Mouse (Mus musculus) forebrain, embryonic 10.5 days (tissue): ENCODE measurements around the gene Erbb4. TPM values are rescaled to one million over a fixed set of nuclear protein-coding genes. Genes with fewer than 3 reads are reported as not detected.
"Not testable (repeated sequence)": the region's sequence is repeated elsewhere in the genome, so short reads cannot be mapped to it uniquely, and the experiment has no call there.

ENCODE experiments used
- DNase-seq: peaks from one replicate; pipeline ENCODE4 v3.0.0-alpha.2; 2017; ENCODE audit warnings: low spot score; ENCODE audit errors: extremely low spot score
- H3K27ac ChIP-seq: fragments of 300-500 bp; sonication (generic); 2 replicates; pipeline ENCODE4 v1.5.1; 2016; ENCODE audit warnings: mild to moderate bottlenecking
- H3K27me3 ChIP-seq: fragments of 300-500 bp; sonication (generic); 2 replicates; pipeline ENCODE4 v1.6.1; 2016; ENCODE audit warnings: mild to moderate bottlenecking; ENCODE audit not compliant: poor library complexity, severe bottlenecking
- H3K36me3 ChIP-seq: fragments of 300-500 bp; sonication (generic); replicated peaks from 2 replicates; pipeline ENCODE4 v1.6.1; 2016; ENCODE audit warnings: mild to moderate bottlenecking, moderate library complexity
- H3K4me1 ChIP-seq: fragments of 300-500 bp; sonication (generic); 2 replicates; pipeline ENCODE4 v1.6.1; 2016
- H3K4me3 ChIP-seq: fragments of 300-500 bp; sonication (generic); 2 replicates; pipeline ENCODE4 v1.5.1; 2016; ENCODE audit warnings: mild to moderate bottlenecking, moderate library complexity
- H3K9me3 ChIP-seq: fragments of 300-500 bp; sonication (generic); 2 replicates; pipeline ENCODE4 v1.6.1; 2016; ENCODE audit warnings: mild to moderate bottlenecking, moderate library complexity
- WGBS: fragments of 180-500 bp; shearing (Covaris S2); methylation state at CpG from one replicate; pipeline ENCODE4 v1.1.7; 2016; 5-methylcytosine and 5-hydroxymethylcytosine counted together
- polyA plus RNA-seq: library from polyadenylated mRNA; unstranded; fragments of >200 nt; fragmentation: Nextera tagmentation; extraction: Ambion mirVana; gene quantifications from 2 replicates; pipeline ENCODE4 v1.2.1, GENCODE M21; 2016

The Erbb4 gene
- polyA plus RNA-seq, 1 experiment from 2014 or later, result 2.2 TPM

DNA sequence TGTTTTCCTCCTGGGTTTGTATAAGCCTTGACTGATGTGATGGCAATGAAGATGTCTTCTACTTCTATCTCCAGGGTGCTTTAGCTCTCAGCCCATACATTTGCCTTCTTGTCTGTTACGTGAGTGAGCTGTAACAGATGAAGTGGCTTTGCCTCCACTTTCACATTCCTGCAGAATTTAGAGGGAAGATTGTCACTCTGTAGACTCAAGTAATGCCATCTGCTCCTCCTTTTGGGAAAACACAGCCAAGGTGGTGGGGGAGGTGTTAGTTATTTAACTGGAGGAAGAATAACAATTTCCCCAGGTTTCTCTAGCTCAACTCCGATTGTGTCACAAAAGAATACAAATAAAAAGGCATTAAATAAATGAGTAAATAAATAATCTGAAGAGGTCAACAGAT is 301.1 kb downstream of the Erbb4 start:
- Histone ChIP-seq H3K4me1 (no peaks in the 10 kb centered on the region), H3K36me3 (no peaks in the 10 kb centered on the region), H3K27me3 (no peaks in the 10 kb centered on the region), H3K27ac (no peak overlapping the region), H3K9me3 (no peaks in the 10 kb centered on the region), H3K4me3 (no peak overlapping the region)
- WGBS, result 83% methylated on average over 2 of the region's 2 CpGs
- DNase-seq, result no peak

GRCm38 (mm10) chr1:68787409-68788015 is 320.3 kb downstream of the Erbb4 start:
- Histone ChIP-seq H3K4me3 (no peak overlapping the region), H3K27me3 (no peaks in the 10 kb centered on the region), H3K9me3 (no peaks in the 10 kb centered on the region), H3K4me1 (no peaks in the 10 kb centered on the region), H3K36me3 (no peaks in the 10 kb centered on the region), H3K27ac (no peak overlapping the region)
- DNase-seq, result no peak
- WGBS, result 80% methylated on average over 4 of the region's 4 CpGs

- no peaks in the 10 kb centered on the region for H3K9me3 ChIP-seq
- H3K27me3 ChIP-seq, result no peaks in the 10 kb centered on the region
- H3K36me3 ChIP-seq, result no peaks in the 10 kb centered on the region
- no peak overlapping the region for H3K27ac ChIP-seq
- no peak for DNase-seq
- no peak overlapping the region for H3K4me3 ChIP-seq
- WGBS, result 40% methylated on average over 2 of the region's 2 CpGs
- H3K4me1 ChIP-seq, result peaks cover 14% of the 10 kb centered on the region
These were observed 327.2 kb downstream of the Erbb4 start for GRCm38 (mm10) chr1:68780653-68781052.

DNA sequence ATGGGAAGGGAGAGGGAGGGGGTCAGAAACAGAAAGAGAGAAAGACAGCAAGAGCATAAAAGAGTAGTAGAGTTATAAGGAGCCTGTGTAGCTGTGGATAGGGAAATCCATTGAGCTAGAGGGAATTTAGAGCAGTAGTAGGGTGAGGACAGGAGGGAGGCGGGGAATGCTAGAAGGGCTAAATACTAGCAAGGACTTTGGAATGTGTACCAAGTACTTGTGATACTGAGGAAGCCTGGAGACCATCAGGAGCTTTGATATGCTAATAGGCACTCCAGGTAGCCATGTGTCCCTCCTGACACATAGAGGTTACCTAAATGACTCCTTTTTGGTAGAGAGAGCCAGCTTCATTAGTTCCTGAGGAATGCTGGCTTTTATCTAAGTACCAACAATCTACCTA is 327.8 kb downstream of the Erbb4 start:
- Histone ChIP-seq H3K36me3 (no peaks in the 10 kb centered on the region), H3K4me3 (no peak overlapping the region), H3K27ac (no peak overlapping the region; the same call in 1 of the 2 replicates), H3K4me1 (peaks cover 14% of the 10 kb centered on the region), H3K27me3 (no peaks in the 10 kb centered on the region), H3K9me3 (no peaks in the 10 kb centered on the region)
- DNase-seq, result no peak
- 82% methylated on average over 1 of the region's 1 CpGs for WGBS

- not testable (repeated sequence) for H3K4me1 ChIP-seq, H3K4me3 ChIP-seq, H3K27ac ChIP-seq, H3K9me3 ChIP-seq, H3K36me3 ChIP-seq, H3K27me3 ChIP-seq, DNase-seq
These were observed 341.8 kb downstream of the Erbb4 start for GRCm38 (mm10) chr1:68766095-68766494.

DNA sequence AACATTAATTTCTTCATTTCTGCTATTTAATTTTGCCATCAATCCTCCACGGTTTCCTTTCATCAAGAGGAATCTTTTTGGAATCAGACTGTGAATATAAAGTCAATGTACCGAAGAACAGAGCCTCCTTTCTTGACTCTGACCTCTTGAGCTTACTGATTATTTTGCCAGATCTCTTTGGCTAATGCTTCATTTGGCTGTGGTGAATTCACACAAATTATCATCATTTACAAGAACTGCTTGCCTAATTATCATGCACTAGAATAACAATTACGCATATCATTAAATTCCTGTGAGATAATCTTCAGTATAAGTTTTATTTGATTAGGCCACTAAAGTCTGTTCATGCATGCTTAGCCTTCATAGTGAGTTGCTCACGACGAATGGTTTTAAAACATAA is 345.4 kb downstream of the Erbb4 start:
- H3K27me3 ChIP-seq, result no peaks in the 10 kb centered on the region
- H3K9me3 ChIP-seq, result no peaks in the 10 kb centered on the region
- no peaks in the 10 kb centered on the region for H3K4me1 ChIP-seq
- DNase-seq, result no peak
- WGBS, result 91% methylated on average over 5 of the region's 5 CpGs
- no peak overlapping the region for H3K4me3 ChIP-seq
- no peak overlapping the region for H3K27ac ChIP-seq
- no peaks in the 10 kb centered on the region for H3K36me3 ChIP-seq

DNA sequence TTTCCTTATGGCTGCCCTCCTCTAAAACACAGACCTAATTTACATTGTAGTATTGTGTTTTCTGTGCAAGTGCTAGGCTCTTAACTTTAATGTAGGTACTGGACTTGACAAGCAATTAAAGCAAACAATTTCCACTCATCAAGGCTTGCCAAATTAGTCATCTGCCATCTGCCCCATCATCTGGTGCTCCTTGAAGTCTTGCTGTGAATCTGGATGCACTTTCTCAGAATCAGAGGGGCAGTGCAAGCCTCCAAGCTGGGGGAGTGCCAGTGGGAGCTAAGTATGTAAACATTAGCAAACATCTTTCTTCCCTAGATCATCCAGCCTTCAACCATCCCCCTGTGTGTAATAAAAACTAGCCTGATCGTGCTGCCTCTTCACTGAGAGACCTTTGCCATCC is 358.9 kb downstream of the Erbb4 start:
- WGBS, result 76% methylated on average over 1 of the region's 1 CpGs
- H3K9me3 ChIP-seq, result no peaks in the 10 kb centered on the region

DNA sequence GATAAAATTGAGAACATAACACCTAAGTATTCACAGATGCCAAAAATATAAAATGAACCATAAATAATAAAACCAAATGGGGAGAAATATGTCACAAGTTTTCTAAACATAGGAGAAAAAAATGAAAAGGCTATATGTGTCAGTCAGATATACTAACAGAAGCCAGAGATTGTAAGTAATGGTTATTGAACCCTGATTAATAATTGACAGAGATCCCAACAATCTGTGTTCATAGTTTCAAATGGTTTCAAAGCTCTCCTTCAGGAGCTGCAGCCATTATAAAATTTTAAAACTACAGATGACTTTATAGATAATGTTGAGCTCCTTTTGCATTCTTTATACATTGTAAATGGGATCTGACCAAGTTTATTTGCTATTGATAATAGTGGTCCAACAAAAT is 426.4 kb downstream of the Erbb4 start:
- Histone ChIP-seq H3K4me3 (no peak overlapping the region), H3K27ac (no peak overlapping the region), H3K36me3 (no peaks in the 10 kb centered on the region), H3K9me3 (no peaks in the 10 kb centered on the region), H3K4me1 (no peaks in the 10 kb centered on the region), H3K27me3 (no peaks in the 10 kb centered on the region)
- no peak for DNase-seq

More for the DNA sequence above, 358.9 kb downstream of the Erbb4 start:
- Histone ChIP-seq H3K4me1 (no peaks in the 10 kb centered on the region), H3K36me3 (no peaks in the 10 kb centered on the region), H3K4me3 (no peak overlapping the region), H3K27me3 (no peaks in the 10 kb centered on the region), H3K27ac (no peak overlapping the region)
- no peak for DNase-seq

DNA sequence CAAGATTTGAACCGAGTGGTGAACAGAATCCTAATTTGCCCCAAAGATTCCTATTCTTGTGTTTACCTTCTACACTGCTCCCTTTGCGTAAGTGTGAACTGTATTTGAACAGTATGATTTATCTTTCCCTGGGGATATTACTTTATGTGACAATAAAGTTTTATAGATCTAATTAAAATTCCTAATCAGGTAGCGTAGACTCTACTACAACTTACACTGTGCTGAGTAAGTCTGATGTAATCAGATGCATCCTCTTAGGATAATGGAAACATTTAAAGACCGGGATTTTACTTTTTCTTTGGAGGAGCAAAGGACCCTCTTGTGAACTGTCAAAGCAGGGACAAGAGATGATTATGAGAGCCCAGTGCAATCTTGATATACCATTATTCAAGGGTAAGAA is 433.2 kb downstream of the Erbb4 start:
- DNase-seq, result no peak
- Histone ChIP-seq H3K27me3 (no peaks in the 10 kb centered on the region), H3K4me1 (no peaks in the 10 kb centered on the region), H3K9me3 (no peaks in the 10 kb centered on the region), H3K4me3 (no peak overlapping the region), H3K36me3 (no peaks in the 10 kb centered on the region), H3K27ac (no peak overlapping the region)
- WGBS, result 87% methylated on average over 4 of the region's 4 CpGs

DNA sequence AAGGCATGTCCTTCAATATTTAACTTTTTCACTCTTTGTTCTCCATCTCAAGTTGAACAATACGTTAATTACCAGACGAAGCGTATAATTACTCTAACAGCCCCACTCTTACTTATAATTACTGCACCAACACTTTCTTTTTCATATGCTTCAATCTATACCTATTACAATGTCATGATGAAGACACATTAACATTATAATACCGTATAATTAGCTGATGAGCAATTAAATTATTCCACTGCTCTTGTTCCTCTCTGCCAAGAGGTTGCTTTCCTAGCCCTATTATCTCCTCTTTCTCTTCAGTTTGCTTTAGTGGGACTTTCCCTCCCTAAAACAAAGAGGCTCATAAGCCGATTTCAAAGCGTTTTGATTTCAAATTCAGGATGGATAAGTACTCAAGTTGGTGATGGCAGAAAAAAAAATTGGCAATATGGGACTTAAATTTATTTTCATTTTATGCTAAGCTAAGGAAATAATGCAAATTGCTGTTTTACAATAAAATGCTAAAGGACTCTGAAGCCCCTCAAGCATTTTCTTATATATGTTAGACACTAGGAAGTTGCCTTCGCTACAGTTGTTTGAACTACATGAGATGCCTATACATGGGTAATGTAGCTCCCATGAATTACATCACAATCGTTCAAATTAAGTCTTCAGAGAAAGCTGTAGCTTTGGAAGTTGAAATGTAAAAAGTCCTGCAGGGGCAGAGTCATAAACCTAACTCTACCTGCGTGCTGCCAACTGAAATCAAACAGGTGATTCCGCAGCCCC is 440.8 kb downstream of the Erbb4 start:
- H3K27me3 ChIP-seq, result no peaks in the 10 kb centered on the region; the same call in 1 of the 2 replicates
- 83% methylated on average over 10 of the region's 10 CpGs for WGBS

GRCm38 (mm10) chr1:68590475-68590874 is 517.4 kb downstream of the Erbb4 start:
- Histone ChIP-seq H3K27ac (no peak overlapping the region), H3K4me1 (no peaks in the 10 kb centered on the region), H3K4me3 (no peak overlapping the region), H3K9me3 (no peaks in the 10 kb centered on the region), H3K27me3 (no peaks in the 10 kb centered on the region), H3K36me3 (no peaks in the 10 kb centered on the region)
- no peak for DNase-seq
- 90% methylated on average over 3 of the region's 3 CpGs for WGBS

More for the DNA sequence above, 440.8 kb downstream of the Erbb4 start:
- no peak overlapping the region for H3K27ac ChIP-seq
- peaks cover 9% of the 10 kb centered on the region; the same call in 1 of the 2 replicates for H3K4me1 ChIP-seq
- no peaks in the 10 kb centered on the region for H3K9me3 ChIP-seq
- H3K36me3 ChIP-seq, result no peaks in the 10 kb centered on the region
- H3K4me3 ChIP-seq, result no peak overlapping the region
- DNase-seq, result no peak

DNA sequence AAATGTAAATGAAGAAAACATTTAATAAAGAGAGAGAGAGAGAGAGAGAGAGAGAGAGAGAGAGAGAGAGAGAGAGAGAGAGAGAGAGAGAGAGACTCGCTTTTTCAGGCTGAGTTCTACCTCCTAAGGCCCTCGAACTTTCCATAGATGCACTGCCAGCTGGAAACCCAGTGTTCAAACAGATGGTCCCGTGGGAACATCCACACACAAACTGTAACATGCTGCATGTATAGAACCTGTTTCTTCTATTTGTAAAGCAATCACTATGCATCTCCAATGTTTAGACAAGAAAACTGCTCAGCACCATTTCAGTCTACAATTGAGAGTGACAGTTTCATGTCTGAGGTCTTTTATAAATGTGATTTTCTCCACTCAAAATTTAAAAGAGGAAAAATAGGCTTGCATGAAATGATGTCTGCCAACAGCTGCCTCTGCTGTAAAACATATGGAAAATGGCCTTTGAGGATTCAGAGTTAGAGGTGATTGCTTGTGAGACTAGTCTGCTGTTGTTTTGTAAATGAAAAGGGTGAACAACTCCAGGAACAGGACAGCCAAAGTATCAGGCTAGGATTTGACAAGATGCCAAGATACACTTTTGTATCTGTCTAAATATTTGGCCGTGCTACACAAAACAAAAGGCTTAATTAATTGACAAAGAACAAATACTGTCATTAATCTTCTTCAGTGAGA is 533.9 kb downstream of the Erbb4 start:
- DNase-seq, result no peak
- Histone ChIP-seq H3K9me3 (no peaks in the 10 kb centered on the region), H3K4me3 (no peak overlapping the region), H3K27me3 (no peaks in the 10 kb centered on the region), H3K36me3 (no peaks in the 10 kb centered on the region), H3K4me1 (no peaks in the 10 kb centered on the region), H3K27ac (no peak overlapping the region)
- WGBS, result 87% methylated on average over 4 of the region's 4 CpGs

GRCm38 (mm10) chr1:68570924-68571323 is 536.9 kb downstream of the Erbb4 start:
- H3K4me1 ChIP-seq, result no peaks in the 10 kb centered on the region
- DNase-seq, result no peak
- H3K9me3 ChIP-seq, result no peaks in the 10 kb centered on the region
- H3K4me3 ChIP-seq, result no peak overlapping the region
- H3K36me3 ChIP-seq, result no peaks in the 10 kb centered on the region
- 92% methylated on average over 1 of the region's 1 CpGs for WGBS
- no peaks in the 10 kb centered on the region for H3K27me3 ChIP-seq
- no peak overlapping the region for H3K27ac ChIP-seq
